Mouse (Mus musculus): ENCODE measurements at regions not wholly inside any gene's neighbourhood (a gene's known extent, or its start where the extent isn't known, plus 50 kb on each side); places are given as distances from the start of the nearest gene placed in this dataset.

DNA sequence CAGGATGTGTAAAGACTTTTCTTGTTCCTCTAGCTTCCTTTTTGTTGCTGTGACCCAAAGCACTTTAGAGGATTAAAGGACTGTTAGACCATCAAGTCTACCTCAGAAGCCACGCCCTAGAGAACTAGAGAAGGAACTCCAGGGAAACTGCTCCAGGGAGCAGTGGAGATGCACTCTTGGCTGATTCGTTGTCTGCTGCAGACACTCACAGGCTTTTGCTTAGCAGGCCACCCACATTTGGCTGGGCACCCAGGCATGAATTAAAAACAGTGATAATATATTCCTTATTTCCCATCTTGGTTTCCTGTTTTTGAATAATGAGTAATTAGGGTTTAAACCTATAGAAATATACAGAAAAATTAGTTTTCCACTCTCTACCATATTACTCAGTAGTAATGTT is 560.3 kb downstream of the Gbe1 start:
- no peak overlapping the region for H3K9ac ChIP-seq (ENCODE audit: low read depth, low read length)
- H3K27ac ChIP-seq (replicated peaks; ENCODE audit: insufficient read depth, low read depth, low read length), result no peak overlapping the region
- no peak for DNase-seq (ENCODE audit: extremely low read depth, low read depth, low spot score)
- H3K4me3 ChIP-seq (ENCODE audit: insufficient read depth, low read depth, low read length), result no peak overlapping the region
- no peak for TF ChIP-seq POLR2A (IDR thresholded peaks at IDR 0.05; ENCODE audit: extremely low read depth, insufficient read depth, low read length)
- TF ChIP-seq CTCF (IDR thresholded peaks at IDR 0.05; ENCODE audit: low read depth, low read length), result no peak
- no peaks in the 10 kb centered on the region for H3K4me1 ChIP-seq (ENCODE audit: control insufficient read depth, insufficient read depth, low read length)
- WGBS, result 43% methylated on average over 2 of the region's 2 CpGs
- H3K79me2 ChIP-seq (ENCODE audit: control insufficient read depth, insufficient read depth, low read length), result no peaks in the 10 kb centered on the region
- H3K27me3 ChIP-seq (ENCODE audit: control insufficient read depth, insufficient read depth, low read length), result no peaks in the 10 kb centered on the region
- no peaks in the 10 kb centered on the region for H3K36me3 ChIP-seq (ENCODE audit: control insufficient read depth, insufficient read depth, low read length)

DNA sequence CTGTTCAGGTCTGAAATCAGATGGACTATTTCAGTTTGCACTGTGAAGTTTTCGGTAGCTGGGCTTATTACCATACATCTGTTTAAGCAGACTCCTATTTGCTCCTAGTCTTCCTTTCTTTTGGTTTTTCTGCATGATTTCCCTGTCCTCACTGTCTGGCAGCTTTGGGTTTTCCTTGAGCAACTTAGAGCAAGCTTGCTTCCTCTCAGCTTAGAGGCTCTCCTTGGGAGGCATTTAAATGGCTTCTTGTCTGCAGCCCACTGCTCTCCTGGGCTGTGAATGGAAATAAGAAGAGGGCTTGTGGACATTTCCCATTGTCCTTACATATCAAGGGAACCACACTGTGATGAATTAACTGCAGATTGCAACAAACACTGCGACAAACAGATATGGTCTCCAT is 566.9 kb downstream of the Gbe1 start:
- no peak for TF ChIP-seq CTCF (IDR thresholded peaks at IDR 0.05; ENCODE audit: low read depth, low read length)
- no peak for TF ChIP-seq POLR2A (IDR thresholded peaks at IDR 0.05; ENCODE audit: extremely low read depth, insufficient read depth, low read length)
- 34% methylated on average over 2 of the region's 2 CpGs for WGBS
- Histone ChIP-seq H3K27me3 (ENCODE audit: control insufficient read depth, insufficient read depth, low read length) (no peaks in the 10 kb centered on the region), H3K9ac (ENCODE audit: low read depth, low read length) (no peak overlapping the region), H3K4me1 (ENCODE audit: control insufficient read depth, insufficient read depth, low read length) (no peaks in the 10 kb centered on the region), H3K79me2 (ENCODE audit: control insufficient read depth, insufficient read depth, low read length) (no peaks in the 10 kb centered on the region), H3K36me3 (ENCODE audit: control insufficient read depth, insufficient read depth, low read length) (no peaks in the 10 kb centered on the region), H3K27ac (replicated peaks; ENCODE audit: insufficient read depth, low read depth, low read length) (no peak overlapping the region), H3K4me3 (ENCODE audit: insufficient read depth, low read depth, low read length) (no peak overlapping the region)
- DNase-seq (ENCODE audit: extremely low read depth, low read depth, low spot score), result no peak

DNA sequence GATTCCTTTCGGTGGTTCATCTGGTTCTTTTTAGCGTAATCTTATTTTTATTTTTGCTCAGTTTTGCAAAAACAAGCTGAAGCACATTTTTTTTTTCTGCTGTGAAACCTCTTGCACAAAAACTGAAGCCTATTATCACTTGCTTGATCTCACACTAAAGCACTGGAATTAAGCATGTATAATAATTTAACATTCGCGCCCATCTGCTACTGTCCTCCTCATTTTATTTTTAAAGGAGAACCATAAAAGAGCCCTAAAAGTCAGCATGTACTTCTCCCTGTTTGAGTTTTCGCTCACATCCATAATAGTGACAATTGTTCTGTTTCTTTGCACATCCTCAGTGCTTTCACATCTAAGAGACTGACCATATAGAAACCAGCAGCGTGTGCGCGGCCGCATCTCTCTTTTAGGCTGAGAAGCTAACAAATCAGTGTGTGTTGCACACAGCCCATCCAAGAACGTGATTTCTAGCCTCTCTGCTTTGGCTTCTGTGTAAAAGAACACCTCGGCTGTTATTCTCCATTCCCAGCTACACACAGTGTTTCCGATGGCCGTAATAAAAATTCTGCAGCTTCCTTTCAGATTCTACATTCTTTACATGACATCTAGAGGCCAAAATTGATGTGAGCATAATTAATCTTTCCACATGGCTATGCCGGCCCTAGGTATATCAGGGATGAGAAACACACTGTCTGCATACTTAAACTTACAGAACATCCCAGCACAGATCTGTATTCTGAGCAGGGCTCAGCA is 567.5 kb downstream of the Gbe1 start:
- Histone ChIP-seq H3K4me1 (ENCODE audit: control insufficient read depth, insufficient read depth, low read length) (no peaks in the 10 kb centered on the region), H3K4me3 (ENCODE audit: insufficient read depth, low read depth, low read length) (no peak overlapping the region), H3K27ac (replicated peaks; ENCODE audit: insufficient read depth, low read depth, low read length) (no peak overlapping the region), H3K79me2 (ENCODE audit: control insufficient read depth, insufficient read depth, low read length) (no peaks in the 10 kb centered on the region), H3K27me3 (ENCODE audit: control insufficient read depth, insufficient read depth, low read length) (no peaks in the 10 kb centered on the region), H3K9ac (ENCODE audit: low read depth, low read length) (no peak overlapping the region), H3K36me3 (ENCODE audit: control insufficient read depth, insufficient read depth, low read length) (no peaks in the 10 kb centered on the region)
- no peak for DNase-seq (ENCODE audit: extremely low read depth, low read depth, low spot score)
- no peak for TF ChIP-seq CTCF (IDR thresholded peaks at IDR 0.05; ENCODE audit: low read depth, low read length)
- no peak for TF ChIP-seq POLR2A (IDR thresholded peaks at IDR 0.05; ENCODE audit: extremely low read depth, insufficient read depth, low read length)
- 78% methylated on average over 14 of the region's 14 CpGs for WGBS

DNA sequence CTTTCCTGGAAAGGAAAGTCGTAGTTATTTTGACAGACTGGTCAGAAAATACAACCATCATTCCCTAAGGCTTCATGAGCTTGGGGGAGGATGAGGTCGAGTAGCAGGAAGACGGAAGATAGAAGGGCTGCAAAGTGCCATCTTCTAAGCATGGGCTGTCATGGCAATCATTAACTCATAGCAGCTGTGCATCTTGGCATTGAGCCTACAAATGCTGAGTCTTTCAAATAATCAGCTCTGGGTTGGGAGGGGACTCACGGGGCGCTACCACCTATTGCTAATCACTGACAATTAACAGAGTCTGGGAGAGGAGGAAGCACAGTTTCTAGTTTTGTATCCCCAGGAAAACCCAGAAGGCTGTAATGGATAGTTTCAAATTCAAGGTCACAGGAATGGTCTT is 586.3 kb downstream of the Gbe1 start:
- Histone ChIP-seq H3K27ac (replicated peaks; ENCODE audit: insufficient read depth, low read depth, low read length) (no peak overlapping the region), H3K4me3 (ENCODE audit: insufficient read depth, low read depth, low read length) (no peak overlapping the region), H3K9ac (ENCODE audit: low read depth, low read length) (no peak overlapping the region), H3K36me3 (ENCODE audit: control insufficient read depth, insufficient read depth, low read length) (no peaks in the 10 kb centered on the region), H3K27me3 (ENCODE audit: control insufficient read depth, insufficient read depth, low read length) (no peaks in the 10 kb centered on the region), H3K4me1 (ENCODE audit: control insufficient read depth, insufficient read depth, low read length) (no peaks in the 10 kb centered on the region), H3K79me2 (ENCODE audit: control insufficient read depth, insufficient read depth, low read length) (no peaks in the 10 kb centered on the region)
- WGBS, result 83% methylated on average over 5 of the region's 5 CpGs
- DNase-seq (ENCODE audit: extremely low read depth, low read depth, low spot score), result no peak
- TF ChIP-seq CTCF (IDR thresholded peaks at IDR 0.05; ENCODE audit: low read depth, low read length) (no peak), POLR2A (IDR thresholded peaks at IDR 0.05; ENCODE audit: extremely low read depth, insufficient read depth, low read length) (no peak)

DNA sequence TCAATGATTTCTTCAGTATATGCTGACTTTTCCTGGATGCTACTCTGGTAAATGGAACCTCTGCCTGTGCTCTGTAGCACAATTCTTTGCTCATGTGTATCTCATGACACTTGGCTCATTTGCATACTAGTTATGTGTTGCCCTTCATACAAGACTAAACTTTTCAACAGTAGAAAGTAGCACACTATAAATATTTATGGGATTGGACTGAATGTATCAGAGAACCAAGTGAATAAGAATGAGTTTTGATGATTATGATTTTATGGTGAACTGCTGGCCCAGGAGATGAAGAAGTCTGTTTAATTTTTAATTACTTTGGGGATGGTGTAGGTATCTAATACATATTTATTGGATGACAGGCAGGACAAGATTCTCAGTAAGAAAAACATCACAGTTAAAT is 606.3 kb downstream of the Gbe1 start:
- no peaks in the 10 kb centered on the region for H3K4me1 ChIP-seq (ENCODE audit: control insufficient read depth, insufficient read depth, low read length)
- no peak overlapping the region for H3K4me3 ChIP-seq (ENCODE audit: insufficient read depth, low read depth, low read length)
- TF ChIP-seq POLR2A (IDR thresholded peaks at IDR 0.05; ENCODE audit: extremely low read depth, insufficient read depth, low read length) (no peak), CTCF (IDR thresholded peaks at IDR 0.05; ENCODE audit: low read depth, low read length) (no peak)
- H3K27ac ChIP-seq (replicated peaks; ENCODE audit: insufficient read depth, low read depth, low read length), result no peak overlapping the region
- no peaks in the 10 kb centered on the region for H3K36me3 ChIP-seq (ENCODE audit: control insufficient read depth, insufficient read depth, low read length)
- H3K79me2 ChIP-seq (ENCODE audit: control insufficient read depth, insufficient read depth, low read length), result no peaks in the 10 kb centered on the region
- H3K27me3 ChIP-seq (ENCODE audit: control insufficient read depth, insufficient read depth, low read length), result no peaks in the 10 kb centered on the region
- DNase-seq (ENCODE audit: extremely low read depth, low read depth, low spot score), result no peak
- H3K9ac ChIP-seq (ENCODE audit: low read depth, low read length), result no peak overlapping the region

DNA sequence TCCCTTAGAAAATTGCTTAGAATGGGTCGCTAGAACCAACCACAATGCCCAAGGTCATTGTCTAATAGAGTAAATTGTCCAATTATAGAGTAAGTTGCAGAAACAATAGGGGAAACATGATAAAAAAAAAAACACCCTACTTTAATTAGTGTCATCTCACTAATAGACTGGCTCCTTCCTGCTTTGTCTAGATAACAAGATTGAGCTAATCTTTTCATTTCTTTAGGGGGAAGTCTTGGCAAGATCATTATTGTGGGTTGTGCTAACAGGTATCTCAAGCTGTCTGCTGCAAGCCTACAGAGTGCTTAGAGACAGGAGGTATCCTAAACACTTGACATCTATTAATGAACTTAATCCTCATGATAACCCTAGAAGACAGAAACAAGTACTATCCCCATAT is 615.9 kb downstream of the Gbe1 start:
- no peak overlapping the region for H3K27ac ChIP-seq (replicated peaks; ENCODE audit: insufficient read depth, low read depth, low read length)
- WGBS, result 37% methylated on average over 1 of the region's 1 CpGs
- H3K79me2 ChIP-seq (ENCODE audit: control insufficient read depth, insufficient read depth, low read length), result no peaks in the 10 kb centered on the region
- H3K9ac ChIP-seq (ENCODE audit: low read depth, low read length), result no peak overlapping the region
- no peaks in the 10 kb centered on the region for H3K36me3 ChIP-seq (ENCODE audit: control insufficient read depth, insufficient read depth, low read length)
- no peak for DNase-seq (ENCODE audit: extremely low read depth, low read depth, low spot score)
- H3K4me3 ChIP-seq (ENCODE audit: insufficient read depth, low read depth, low read length), result no peak overlapping the region
- H3K27me3 ChIP-seq (ENCODE audit: control insufficient read depth, insufficient read depth, low read length), result no peaks in the 10 kb centered on the region
- no peak for TF ChIP-seq POLR2A (IDR thresholded peaks at IDR 0.05; ENCODE audit: extremely low read depth, insufficient read depth, low read length)
- TF ChIP-seq CTCF (IDR thresholded peaks at IDR 0.05; ENCODE audit: low read depth, low read length), result no peak
- H3K4me1 ChIP-seq (ENCODE audit: control insufficient read depth, insufficient read depth, low read length), result no peaks in the 10 kb centered on the region

All from liver, adult 2 months (tissue).